8 mouse cellular contexts compared by ENCODE assay signal in genomic region chr14:87567626-87568446, GRCm38 (mm10).
DNase-seq lines count a peak whose midpoint lies in the region; ATAC-seq and TF ChIP-seq lines count a peak whose summit lies in the region.

No protein-coding gene starts in this region.

- H3K4me1 ChIP-seq in heart, adult 2 months (ENCODE audit: control insufficient read depth, insufficient read depth, low read length) = no peaks in the 10 kb centered on the region
- H3K4me1 ChIP-seq in liver, embryonic 16.5 days (ENCODE audit: control insufficient read depth, low read depth, low read length) = no peaks in the 10 kb centered on the region
- H3K4me1 ChIP-seq in neural tube, embryonic 13.5 days (replicated peaks) = peaks cover 16% of the 10 kb centered on the region

- TF ChIP-seq EP300 in heart, adult 2 months (IDR thresholded peaks at IDR 0.05; ENCODE audit: insufficient read depth, low read depth, low read length) = no peak

- peak; percentile 24 for DNase-seq in embryo, embryonic 10.5 days (ENCODE audit: low spot score)
- no peak for DNase-seq in embryo, embryonic 10 days (ENCODE audit: low spot score)
- peak; percentile 38 for DNase-seq in embryo, embryonic 11 days
- DNase-seq in heart, adult 2 months = peak; percentile 12 to 19
- peak; percentile 7 for DNase-seq in kidney, adult 9 months

- 0 out of 2 replicates have a peak overlapping the region, but pooled peaks have one; percentile 9 for H3K4me2 ChIP-seq in liver, embryonic 16.5 days (ENCODE audit: low read depth, low read length)
- H3K4me2 ChIP-seq in neural tube, embryonic 13.5 days = peak overlapping the region; percentile 64

- no peak overlapping the region for H3K27ac ChIP-seq in heart, adult 2 months
- H3K27ac ChIP-seq in liver, embryonic 16.5 days (ENCODE audit: low read length) = no peak overlapping the region
- H3K27ac ChIP-seq in neural tube, embryonic 13.5 days (replicated peaks) = no peak overlapping the region

- H3K27me3 ChIP-seq in heart, adult 2 months (ENCODE audit: control insufficient read depth, insufficient read depth, low read length) = no peaks in the 10 kb centered on the region
- no peaks in the 10 kb centered on the region; the same call in 1 of the 2 replicates for H3K27me3 ChIP-seq in liver, embryonic 16.5 days (ENCODE audit: control insufficient read depth, insufficient read depth, low read depth, low read length)
- H3K27me3 ChIP-seq in neural tube, embryonic 13.5 days = no peaks in the 10 kb centered on the region

- no peaks in the 10 kb centered on the region for H3K79me2 ChIP-seq in heart, adult 2 months (replicated peaks; ENCODE audit: control insufficient read depth, insufficient read depth, low read length)

- intact Hi-C loops in heart, adult 2 months (cut with DNase I) = no loop called here

- no peak for TF ChIP-seq CTCF in heart, adult 2 months (IDR thresholded peaks at IDR 0.05)

- peak overlapping the region; percentile 29; the same call in 1 of the 2 replicates for H3K4me3 ChIP-seq in heart, adult 2 months
- 0 out of 2 replicates have a peak overlapping the region, but pooled peaks have one; percentile 8 for H3K4me3 ChIP-seq in liver, embryonic 16.5 days (ENCODE audit: low read depth, low read length)
- H3K4me3 ChIP-seq in neural tube, embryonic 13.5 days = peak overlapping the region; percentile 35

- TF ChIP-seq POLR2A in heart, adult 2 months (IDR thresholded peaks at IDR 0.05; ENCODE audit: insufficient read depth, low read depth, low read length) = no peak

- H3K36me3 ChIP-seq in heart, adult 2 months (ENCODE audit: control insufficient read depth, insufficient read depth, low read length) = no peaks in the 10 kb centered on the region
- no peaks in the 10 kb centered on the region for H3K36me3 ChIP-seq in liver, embryonic 16.5 days (ENCODE audit: control insufficient read depth, insufficient read depth)
- no peaks in the 10 kb centered on the region for H3K36me3 ChIP-seq in neural tube, embryonic 13.5 days

- ATAC-seq in liver, embryonic 16.5 days (ENCODE audit: low read depth) = no peak
- peak; percentile 54 for ATAC-seq in neural tube, embryonic 13.5 days (ENCODE audit: low read depth)
- no peak for ATAC-seq in activated CD4-positive, CD25-positive, alpha-beta regulatory T cell, adult 4 months

- 13% methylated on average over 20 of the region's 20 CpGs for WGBS in heart, adult 2 months
- WGBS in liver, embryonic 16.5 days (ENCODE audit: insufficient replicate concordance) = 13% methylated on average over 20 of the region's 20 CpGs
- 20% methylated on average over 20 of the region's 20 CpGs for WGBS in neural tube, embryonic 13.5 days

- H3K9me3 ChIP-seq in liver, embryonic 16.5 days (replicated peaks; ENCODE audit: control insufficient read depth, low read length) = no peaks in the 10 kb centered on the region
- no peaks in the 10 kb centered on the region for H3K9me3 ChIP-seq in neural tube, embryonic 13.5 days

- H3K9ac ChIP-seq in heart, adult 2 months (ENCODE audit: low read depth, low read length) = no peak overlapping the region
- H3K9ac ChIP-seq in liver, embryonic 16.5 days (ENCODE audit: low read depth, low read length) = no peak overlapping the region
- H3K9ac ChIP-seq in neural tube, embryonic 13.5 days = peak overlapping the region; percentile 59
